Comparison of ENCODE assay signal across 8 mouse cellular contexts in the genomic region with DNA sequence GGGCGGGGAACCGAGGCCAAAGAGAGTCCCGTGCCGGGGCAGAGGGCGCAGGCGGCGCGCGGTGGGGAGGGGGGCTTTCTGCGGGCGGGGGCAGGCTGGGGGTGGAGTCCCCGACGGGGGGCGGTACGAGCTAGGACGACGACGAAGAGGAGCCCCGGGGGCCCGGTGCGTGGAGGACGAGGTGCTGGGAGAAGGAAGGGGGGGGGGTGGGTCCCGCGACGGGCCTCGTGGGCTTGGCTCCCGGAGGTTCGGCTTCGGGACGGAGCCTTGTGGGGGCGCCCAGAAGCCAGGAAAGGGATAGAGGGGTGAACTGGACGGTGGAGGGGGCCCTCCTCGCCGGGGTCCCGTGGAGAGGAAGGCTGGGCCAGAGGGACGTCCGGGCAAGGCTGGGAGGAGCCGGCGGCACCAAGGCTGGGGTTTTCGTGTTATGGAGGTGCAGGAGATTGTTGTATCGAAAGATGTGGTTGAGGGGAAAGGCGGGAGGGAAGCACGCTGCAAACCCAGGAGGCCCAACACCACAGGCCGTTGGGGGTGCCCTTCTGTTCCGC. TPM values are rescaled to one million over a fixed set of nuclear protein-coding genes. Genes with fewer than 3 reads are reported as not detected.
DNase-seq lines count a peak whose midpoint lies in the region; ATAC-seq and TF ChIP-seq lines count a peak whose summit lies in the region.

No protein-coding gene starts in this region.

- peak overlapping the region; percentile 74 for H3K4me2 ChIP-seq in limb, embryonic 13.5 days (replicated peaks)
- H3K4me2 ChIP-seq in midbrain, postnatal 0 days (ENCODE audit: low read depth, low read length, poor library complexity, severe bottlenecking) = peak overlapping the region; percentile 56

- peak overlapping the region; percentile 62; the same call in 1 of the 2 replicates for H3K4me3 ChIP-seq in G1E (ENCODE audit: low read depth, low read length)
- peak overlapping the region; percentile 57 for H3K4me3 ChIP-seq in limb, embryonic 13.5 days
- peak overlapping the region; percentile 59 for H3K4me3 ChIP-seq in midbrain, postnatal 0 days (ENCODE audit: low read depth, low read length)

- WGBS in limb, embryonic 13.5 days = 14% methylated on average over 25 of the region's 45 CpGs
- 10% methylated on average over 18 of the region's 45 CpGs for WGBS in midbrain, postnatal 0 days

- peaks cover 53% of the 10 kb centered on the region for H3K27me3 ChIP-seq in G1E (ENCODE audit: insufficient read depth, low read length)
- H3K27me3 ChIP-seq in limb, embryonic 13.5 days = peaks cover 30% of the 10 kb centered on the region; the same call in 1 of the 2 replicates
- no peaks in the 10 kb centered on the region for H3K27me3 ChIP-seq in midbrain, postnatal 0 days (ENCODE audit: insufficient read depth, low read length)

- peaks cover 34% of the 10 kb centered on the region for H3K4me1 ChIP-seq in G1E (ENCODE audit: insufficient read depth, low read depth, low read length)
- peaks cover 12% of the 10 kb centered on the region for H3K4me1 ChIP-seq in limb, embryonic 13.5 days
- H3K4me1 ChIP-seq in midbrain, postnatal 0 days (ENCODE audit: insufficient read depth, low read length) = no peaks in the 10 kb centered on the region

- TF ChIP-seq CTCF in G1E (IDR thresholded peaks at IDR 0.05; ENCODE audit: low read depth, low read length) = no peak
- no peak for TF ChIP-seq CTCF in midbrain, postnatal 0 days (IDR thresholded peaks at IDR 0.05)

- H3K9me3 ChIP-seq in G1E (replicated peaks) = no peaks in the 10 kb centered on the region
- H3K9me3 ChIP-seq in limb, embryonic 13.5 days = no peaks in the 10 kb centered on the region
- H3K9me3 ChIP-seq in midbrain, postnatal 0 days (ENCODE audit: low read length) = no peaks in the 10 kb centered on the region

- DNase-seq in CD4-positive helper T cell, adult 2 months (ENCODE audit: low read depth, low spot score) = peak; percentile 53
- no peak for DNase-seq in G1E (ENCODE audit: low spot score)
- peak; percentile 32 for DNase-seq in embryo, embryonic 9.5 days (ENCODE audit: extremely low spot score)
- DNase-seq in heart, postnatal 36 days = peak; percentile 4 to 25
- peak; percentile 6 for DNase-seq in midbrain, postnatal 0 days (ENCODE audit: low spot score)
- DNase-seq in yolk sac, embryonic 10.5 days (ENCODE audit: low spot score) = peak; percentile 28
- no peak for DNase-seq in urinary bladder, adult 2 months (ENCODE audit: low spot score)

- H3K36me3 ChIP-seq in G1E (replicated peaks) = no peaks in the 10 kb centered on the region
- peaks cover 2% of the 10 kb centered on the region; the same call in 1 of the 2 replicates for H3K36me3 ChIP-seq in limb, embryonic 13.5 days
- H3K36me3 ChIP-seq in midbrain, postnatal 0 days (ENCODE audit: insufficient read depth, low read length) = no peaks in the 10 kb centered on the region

- intact Hi-C loops in heart, postnatal 36 days (cut with DNase I) = loop anchor here (5.0 kb wide), 1 partner anchor 37 kb away; no protein-coding TSS in a partner anchor

- H3K27ac ChIP-seq in limb, embryonic 13.5 days = no peak overlapping the region; the same call in 1 of the 2 replicates
- peak overlapping the region; percentile 74 for H3K27ac ChIP-seq in midbrain, postnatal 0 days (ENCODE audit: low read depth, low read length)

- no peak for ATAC-seq in G1E (ENCODE audit: extremely low read depth, insufficient number of reproducible peaks, low FRiP score, poor library complexity, severe bottlenecking)
- no peak for ATAC-seq in limb, embryonic 13.5 days (ENCODE audit: low FRiP score, low read depth)
- ATAC-seq in midbrain, postnatal 0 days (ENCODE audit: low FRiP score) = no peak

- H3K9ac ChIP-seq in limb, embryonic 13.5 days = peak overlapping the region; percentile 70
- H3K9ac ChIP-seq in midbrain, postnatal 0 days (replicated peaks; ENCODE audit: low read length, poor library complexity, severe bottlenecking) = peak overlapping the region; percentile 61

RNA-seq across cellular contexts. Expression of a gene that starts 4.3 kb away (rescaled TPM):
- total RNA-seq in G1E (2014; fragmentation: Nextera tagmentation) (5.6 and 12.2 TPM in 2 replicates), G1E (2017) (2.4 and 6.0 TPM in 2 replicates)
- polyA plus RNA-seq in G1E (2012) = 1.7 and 3.0 TPM in 2 replicates
- 1 to 10 TPM; 7.6 to 8.5 TPM for total RNA-seq in heart, postnatal 36 days (2021)
- polyA plus RNA-seq in limb, embryonic 13.5 days (2015; fragmentation: Nextera tagmentation; extraction: Ambion mirVana) = 6.8 and 6.9 TPM in 2 replicates
- total RNA-seq in midbrain, postnatal 0 days (2014; rRNA removed) = 10.5 and 13.5 TPM in 2 replicates
- polyA plus RNA-seq in midbrain, postnatal 0 days (2015; fragmentation: Nextera tagmentation; extraction: Ambion mirVana) = 4.6 and 4.7 TPM in 2 replicates
- 2.5 and 5.2 TPM in 2 replicates for polyA plus RNA-seq in urinary bladder, adult 2 months (2012; rRNA removed)

Comparison
In these comparisons a context has a peak if more than half of its experiments do, and no peak if none do; other contexts are left out.
1. DNase-seq: peak in CD4-positive helper T cell, adult 2 months (single experiment), embryo, embryonic 9.5 days (single experiment), heart, postnatal 36 days (2 of 2), midbrain, postnatal 0 days (single experiment) and yolk sac, embryonic 10.5 days (single experiment); none in G1E (single experiment) and urinary bladder, adult 2 months (single experiment).
2. Peak in every context shown above with its lines, with median percentiles within 50 percentile points of each other: H3K4me3 ChIP-seq.